ENCODE assay signal across 15 mouse cellular contexts in genomic region chr2:83760112-83760511, GRCm38 (mm10). TPM values are rescaled to one million over a fixed set of nuclear protein-coding genes. Genes with fewer than 3 reads are reported as not detected.
DNase-seq lines count a peak whose midpoint lies in the region; ATAC-seq and TF ChIP-seq lines count a peak whose summit lies in the region.
"Had no signal": no experiment of that assay in that cellular context is flagged by ENCODE, and none has a peak within 500 bp of the region (broad histone marks: within the 10 kb centered on the region; RNA-seq: fewer than 3 reads in every experiment).

No protein-coding gene starts in this region.

- H3K27me3 ChIP-seq in heart, embryonic 14.5 days (ENCODE audit: control insufficient read depth, insufficient read depth, low read length) = peaks cover 39% of the 10 kb centered on the region
- no peaks in the 10 kb centered on the region for H3K27me3 ChIP-seq in heart, adult 2 months (ENCODE audit: control insufficient read depth, insufficient read depth, low read length)
- H3K27me3 ChIP-seq in kidney, embryonic 15.5 days = no peaks in the 10 kb centered on the region
- no peaks in the 10 kb centered on the region for H3K27me3 ChIP-seq in hindbrain, embryonic 15.5 days
- H3K27me3 ChIP-seq: forebrain, embryonic 15.5 days; neural tube, embryonic 12.5 days had no signal

- intact Hi-C loops in heart, adult 2 months (cut with DNase I) = no loop called here

- H3K9me3 ChIP-seq in heart, embryonic 14.5 days (ENCODE audit: control insufficient read depth, low read length) = no peaks in the 10 kb centered on the region
- no peaks in the 10 kb centered on the region for H3K9me3 ChIP-seq in kidney, embryonic 15.5 days (replicated peaks)
- H3K9me3 ChIP-seq in hindbrain, embryonic 15.5 days = no peaks in the 10 kb centered on the region
- H3K9me3 ChIP-seq: forebrain, embryonic 15.5 days; heart, embryonic 10.5 days; neural tube, embryonic 12.5 days had no signal

- no peak for TF ChIP-seq CTCF in heart, adult 2 months (IDR thresholded peaks at IDR 0.05)

- TF ChIP-seq POLR2A in heart, adult 2 months (IDR thresholded peaks at IDR 0.05; ENCODE audit: insufficient read depth, low read depth, low read length) = no peak

- H3K27ac ChIP-seq in heart, embryonic 14.5 days (replicated peaks in 1 of 2; ENCODE audit: control insufficient read depth in 1 of 2, insufficient read depth in 1 of 2, low read depth in 2 of 2, low read length in 2 of 2) = peak overlapping the region in 1 of 2 experiments; percentile 74; a peak in 2 of 4 replicates
- H3K27ac ChIP-seq in heart, adult 2 months = no peak overlapping the region; the same call in 1 of the 2 replicates
- peak overlapping the region; percentile 90 for H3K27ac ChIP-seq in kidney, embryonic 15.5 days
- H3K27ac ChIP-seq in hindbrain, embryonic 15.5 days (replicated peaks) = peak overlapping the region; percentile 37; the same call in 1 of the 2 replicates
- H3K27ac ChIP-seq: forebrain, embryonic 15.5 days had no signal

- H3K4me1 ChIP-seq in heart, embryonic 14.5 days (ENCODE audit: control insufficient read depth in 2 of 2, insufficient read depth in 2 of 2, low read length in 2 of 2) = peaks cover 6 to 18% of the 10 kb centered on the region in 2 experiments
- H3K4me1 ChIP-seq in heart, adult 2 months (ENCODE audit: control insufficient read depth, insufficient read depth, low read length) = peaks cover 3% of the 10 kb centered on the region
- H3K4me1 ChIP-seq in kidney, embryonic 15.5 days = peaks cover 18% of the 10 kb centered on the region
- peaks cover 15% of the 10 kb centered on the region for H3K4me1 ChIP-seq in hindbrain, embryonic 15.5 days (replicated peaks)

- no peak overlapping the region for H3K9ac ChIP-seq in heart, embryonic 14.5 days (ENCODE audit: low read length)
- no peak overlapping the region for H3K9ac ChIP-seq in heart, adult 2 months (ENCODE audit: low read depth, low read length)
- H3K9ac ChIP-seq in kidney, embryonic 15.5 days = no peak overlapping the region
- no peak overlapping the region for H3K9ac ChIP-seq in hindbrain, embryonic 15.5 days
- H3K9ac ChIP-seq: forebrain, embryonic 15.5 days; neural tube, embryonic 12.5 days had no signal

- no peak overlapping the region for H3K4me3 ChIP-seq in heart, embryonic 14.5 days (ENCODE audit: control insufficient read depth in 1 of 2, insufficient read depth in 1 of 2, low read depth in 1 of 2, low read length in 2 of 2)
- H3K4me3 ChIP-seq in heart, adult 2 months = no peak overlapping the region
- no peak overlapping the region for H3K4me3 ChIP-seq in kidney, embryonic 15.5 days (replicated peaks)
- no peak overlapping the region for H3K4me3 ChIP-seq in hindbrain, embryonic 15.5 days
- H3K4me3 ChIP-seq: forebrain, embryonic 15.5 days; neural tube, embryonic 12.5 days had no signal

- DNase-seq in heart, adult 2 months = no peak
- no peak for DNase-seq in kidney, postnatal 14 days
- DNase-seq in 3T3-L1 (ENCODE audit: low read depth, low spot score) = peak; percentile 93
- no peak for DNase-seq in adrenal gland, adult 2 months
- DNase-seq: layer of hippocampus, adult 9-11 months; thymus, adult 2 months had no signal

- TF ChIP-seq EP300 in heart, adult 2 months (IDR thresholded peaks at IDR 0.05; ENCODE audit: insufficient read depth, low read depth, low read length) = no peak

- H3K79me2 ChIP-seq in heart, adult 2 months (replicated peaks; ENCODE audit: control insufficient read depth, insufficient read depth, low read length) = no peaks in the 10 kb centered on the region

- peaks cover 21% of the 10 kb centered on the region for H3K36me3 ChIP-seq in heart, embryonic 14.5 days (ENCODE audit: control insufficient read depth, insufficient read depth, low read length)
- H3K36me3 ChIP-seq in heart, adult 2 months (ENCODE audit: control insufficient read depth, insufficient read depth, low read length) = peaks cover 7% of the 10 kb centered on the region
- peaks cover 27% of the 10 kb centered on the region for H3K36me3 ChIP-seq in kidney, embryonic 15.5 days
- H3K36me3 ChIP-seq in hindbrain, embryonic 15.5 days = no peaks in the 10 kb centered on the region
- H3K36me3 ChIP-seq: forebrain, embryonic 15.5 days; neural tube, embryonic 12.5 days had no signal

- H3K4me2 ChIP-seq in heart, embryonic 14.5 days (ENCODE audit: low read length) = peak overlapping the region; percentile 62
- H3K4me2 ChIP-seq in kidney, embryonic 15.5 days = no peak overlapping the region
- no peak overlapping the region for H3K4me2 ChIP-seq in hindbrain, embryonic 15.5 days

- ATAC-seq in heart, embryonic 14.5 days (ENCODE audit: insufficient number of reproducible peaks, insufficient read depth, low FRiP score, low read depth) = no peak
- no peak for ATAC-seq in kidney, embryonic 15.5 days (replicated peaks; ENCODE audit: low FRiP score)
- ATAC-seq in hindbrain, embryonic 15.5 days (ENCODE audit: low FRiP score, low read depth) = no peak
- ATAC-seq in monocyte, adult 5-6 weeks (replicated peaks; ENCODE audit: insufficient number of reproducible peaks, low FRiP score, low TSS enrichment, poor library complexity, severe bottlenecking) = no peak

- WGBS in heart, embryonic 14.5 days = 9% methylated on average over 1 of the region's 1 CpGs
- WGBS in heart, adult 2 months = 16% methylated on average over 1 of the region's 1 CpGs
- 64% methylated on average over 1 of the region's 1 CpGs for WGBS in kidney, embryonic 15.5 days
- 67% methylated on average over 1 of the region's 1 CpGs for WGBS in hindbrain, embryonic 15.5 days

RNA-seq across cellular contexts. Expression of gene Itgav, which starts 35.9 kb away (rescaled TPM):
- 67.4 and 75.3 TPM in 2 replicates for polyA plus RNA-seq in heart, embryonic 14.5 days (2014; fragmentation: Nextera tagmentation; extraction: Ambion mirVana)
- total RNA-seq in heart, adult 2 months (2021) = 10 to 100 TPM; 32.9 to 38.5 TPM
- polyA plus RNA-seq in heart, adult 2 months (2012; rRNA removed) = 14.2 and 20.7 TPM in 2 replicates
- 101 and 105 TPM in 2 replicates for polyA plus RNA-seq in kidney, embryonic 15.5 days (2015; fragmentation: Nextera tagmentation; extraction: Ambion mirVana)
- 26.5 and 27.5 TPM in 2 replicates for polyA plus RNA-seq in hindbrain, embryonic 15.5 days (2015; fragmentation: Nextera tagmentation; extraction: Ambion mirVana)
- 112 to 168 TPM (median 124 TPM) in 3 replicates for total RNA-seq in monocyte, adult 5-6 weeks (2017)
- 100 to 1,000 TPM; 127 to 133 TPM for total RNA-seq in adrenal gland, adult 2 months (2021)
- polyA plus RNA-seq in adrenal gland, adult 2 months (2012; rRNA removed) = 196 and 209 TPM in 2 replicates

RNA-seq across cellular contexts. Expression of gene Fam171b, which starts 52.3 kb away (rescaled TPM):
- polyA plus RNA-seq in heart, embryonic 14.5 days (2014; fragmentation: Nextera tagmentation; extraction: Ambion mirVana) = 1.9 and 3.6 TPM in 2 replicates
- 1 to 10 TPM in 1 of 2 experiments, under 1 TPM in 1; 0.77 to 1.0 TPM for total RNA-seq in heart, adult 2 months (2021)
- polyA plus RNA-seq in heart, adult 2 months (2012; rRNA removed) = 0.31 and 0.67 TPM in 2 replicates
- 5.4 and 6.4 TPM in 2 replicates for polyA plus RNA-seq in kidney, embryonic 15.5 days (2015; fragmentation: Nextera tagmentation; extraction: Ambion mirVana)
- 71.7 and 73.6 TPM in 2 replicates for polyA plus RNA-seq in hindbrain, embryonic 15.5 days (2015; fragmentation: Nextera tagmentation; extraction: Ambion mirVana)
- 0.10 TPM in 1 of 3 replicates, not detected in the others for total RNA-seq in monocyte, adult 5-6 weeks (2017)
- total RNA-seq in adrenal gland, adult 2 months (2021) = 1 to 10 TPM; 4.2 to 5.9 TPM
- polyA plus RNA-seq in adrenal gland, adult 2 months (2012; rRNA removed) = 1.0 and 1.3 TPM in 2 replicates
- total RNA-seq: megakaryocyte progenitor cell, adult 5-6 weeks; MEL had no signal
